Comparison of ENCODE assay signal across 25 mouse cellular contexts in the genomic region with DNA sequence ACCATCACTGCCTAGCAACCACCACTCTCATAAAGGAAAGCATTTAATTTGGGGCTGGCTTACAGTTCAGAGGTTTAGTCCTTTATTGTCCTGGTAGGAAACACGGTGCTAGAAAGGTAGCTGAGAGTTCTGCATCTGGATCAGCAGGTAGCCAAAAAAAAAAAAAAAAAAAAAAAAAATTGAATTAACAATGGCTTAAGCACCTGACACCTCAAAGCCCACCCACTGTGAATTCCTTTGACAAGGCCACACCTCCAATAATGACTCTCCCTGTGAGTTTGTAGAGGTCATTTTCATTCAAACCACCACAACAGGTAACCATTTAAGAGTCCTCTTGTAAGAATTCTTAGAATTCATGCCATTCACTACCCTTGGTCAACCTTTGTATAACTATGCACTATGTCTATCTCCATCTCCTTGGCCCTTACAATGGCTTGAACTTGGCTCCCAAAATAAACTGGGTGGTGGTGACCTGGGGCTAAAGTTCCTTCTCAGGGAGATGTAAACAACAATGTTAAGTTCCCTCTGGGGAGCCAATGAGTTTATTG. TPM values are rescaled to one million over a fixed set of nuclear protein-coding genes. Genes with fewer than 3 reads are reported as not detected.
DNase-seq lines count a peak whose midpoint lies in the region; ATAC-seq and TF ChIP-seq lines count a peak whose summit lies in the region.
"Had no signal": no experiment of that assay in that cellular context is flagged by ENCODE, and none has a peak within 500 bp of the region (broad histone marks: within the 10 kb centered on the region; RNA-seq: fewer than 3 reads in every experiment).

No protein-coding gene starts in this region.

- no peak for TF ChIP-seq EP300 in ES-Bruce4 (IDR thresholded peaks at IDR 0.05; ENCODE audit: insufficient read depth, low read depth, low read length)

- H3K36me3 ChIP-seq in ES-Bruce4 (ENCODE audit: control insufficient read depth, insufficient read depth, low read length, poor library complexity, severe bottlenecking) = no peaks in the 10 kb centered on the region
- peaks cover 36% of the 10 kb centered on the region for H3K36me3 ChIP-seq in hindbrain, embryonic 13.5 days
- peaks cover 36% of the 10 kb centered on the region for H3K36me3 ChIP-seq in forebrain, embryonic 10.5 days (replicated peaks)

- H3K27ac ChIP-seq in ES-Bruce4 (ENCODE audit: insufficient read depth, low read length) = peak overlapping the region; percentile 92
- no peak overlapping the region for H3K27ac ChIP-seq in hindbrain, embryonic 13.5 days
- no peak overlapping the region for H3K27ac ChIP-seq in forebrain, embryonic 10.5 days
- H3K27ac ChIP-seq: embryonic facial prominence, embryonic 13.5 days; embryonic facial prominence, embryonic 15.5 days; forebrain, embryonic 13.5 days; forebrain, embryonic 15.5 days had no signal

- H3K4me3 ChIP-seq in ES-Bruce4 (ENCODE audit: low read depth, low read length) = no peak overlapping the region
- H3K4me3 ChIP-seq in hindbrain, embryonic 13.5 days = no peak overlapping the region
- H3K4me3 ChIP-seq in forebrain, embryonic 10.5 days = no peak overlapping the region
- H3K4me3 ChIP-seq: embryonic facial prominence, embryonic 13.5 days; embryonic facial prominence, embryonic 15.5 days; erythroblast, embryonic 14.5 days; forebrain, embryonic 13.5 days; forebrain, embryonic 15.5 days had no signal

- H3K4me2 ChIP-seq in hindbrain, embryonic 13.5 days = no peak overlapping the region
- H3K4me2 ChIP-seq: embryonic facial prominence, embryonic 13.5 days; embryonic facial prominence, embryonic 15.5 days; forebrain, embryonic 13.5 days; forebrain, embryonic 15.5 days had no signal

- no peak overlapping the region for H3K9ac ChIP-seq in ES-Bruce4 (ENCODE audit: low read depth, poor library complexity, severe bottlenecking)
- no peak overlapping the region for H3K9ac ChIP-seq in hindbrain, embryonic 13.5 days
- H3K9ac ChIP-seq: embryonic facial prominence, embryonic 13.5 days; embryonic facial prominence, embryonic 15.5 days; forebrain, embryonic 13.5 days; forebrain, embryonic 15.5 days; forebrain, postnatal 0 days had no signal

- WGBS in hindbrain, embryonic 13.5 days = 36% methylated on average over 1 of the region's 1 CpGs
- WGBS in forebrain, embryonic 10.5 days = 43% methylated on average over 1 of the region's 1 CpGs

- DNase-seq in ES-CJ7 (ENCODE audit: low read depth, low spot score) = peak; percentile 96
- DNase-seq in R1 (ENCODE audit: low read depth, low spot score) = peak; percentile 99
- peak; percentile 95 for DNase-seq in ZHBTc4 (ENCODE audit: low read depth, low spot score)
- no peak for DNase-seq in forebrain, embryonic 10.5 days (ENCODE audit: extremely low spot score, low spot score)
- no peak for DNase-seq in right cerebral cortex, postnatal 4 days
- DNase-seq: adrenal gland, adult 2 months; adrenal gland, postnatal 10 days; adrenal gland, postnatal 25 days; cerebellum, adult 11 months; cerebellum, adult 18-20 months; cerebellum, adult 8-10 months; cerebellum, adult 9-11 months; cerebellum, postnatal 14 days; cerebellum, postnatal 36 days; embryo, embryonic 11 days; forebrain, postnatal 0 days had no signal

- 0 out of 2 replicates have a peak, but pooled peaks cover 2% of the 10 kb centered on the region for H3K27me3 ChIP-seq in ES-Bruce4 (ENCODE audit: control insufficient read depth, insufficient read depth, low read length, poor library complexity, severe bottlenecking)
- no peaks in the 10 kb centered on the region for H3K27me3 ChIP-seq in hindbrain, embryonic 13.5 days
- H3K27me3 ChIP-seq in forebrain, embryonic 10.5 days (ENCODE audit: poor library complexity, severe bottlenecking) = no peaks in the 10 kb centered on the region
- H3K27me3 ChIP-seq: embryonic facial prominence, embryonic 13.5 days; embryonic facial prominence, embryonic 15.5 days; forebrain, embryonic 13.5 days; forebrain, embryonic 15.5 days; Patski had no signal

- TF ChIP-seq CTCF in ES-Bruce4 (IDR thresholded peaks at IDR 0.05; ENCODE audit: low read depth, low read length) = no peak

- H3K9me3 ChIP-seq in ES-Bruce4 (replicated peaks; ENCODE audit: control insufficient read depth, insufficient read depth, low read length, poor library complexity, severe bottlenecking) = 0 out of 2 replicates have a peak, but pooled peaks cover 2% of the 10 kb centered on the region
- no peaks in the 10 kb centered on the region for H3K9me3 ChIP-seq in hindbrain, embryonic 13.5 days
- no peaks in the 10 kb centered on the region for H3K9me3 ChIP-seq in forebrain, embryonic 10.5 days
- H3K9me3 ChIP-seq: embryonic facial prominence, embryonic 13.5 days; embryonic facial prominence, embryonic 15.5 days; forebrain, embryonic 13.5 days; forebrain, embryonic 15.5 days; G1E had no signal

- no peak for TF ChIP-seq POLR2A in ES-Bruce4 (IDR thresholded peaks at IDR 0.05; ENCODE audit: insufficient read depth, low read length)

- no peaks in the 10 kb centered on the region for H3K4me1 ChIP-seq in ES-Bruce4 (ENCODE audit: control insufficient read depth, insufficient read depth, low read length)
- H3K4me1 ChIP-seq in hindbrain, embryonic 13.5 days (replicated peaks) = peaks cover 16% of the 10 kb centered on the region
- peaks cover 16% of the 10 kb centered on the region for H3K4me1 ChIP-seq in forebrain, embryonic 10.5 days

- no peak for ATAC-seq in hindbrain, embryonic 13.5 days (ENCODE audit: low FRiP score)
- ATAC-seq: forebrain, embryonic 13.5 days; forebrain, embryonic 15.5 days; forebrain, postnatal 0 days; Patski had no signal

RNA-seq across cellular contexts. Expression of gene Ankle2, which starts 3.4 kb away (rescaled TPM):
- 52.3 and 58.4 TPM in 2 replicates for polyA plus RNA-seq in ES-Bruce4 (2011; ENCODE audit: insufficient read depth, insufficient read length, low read depth, missing spikeins)
- polyA plus RNA-seq in hindbrain, embryonic 13.5 days (2015; fragmentation: Nextera tagmentation; extraction: Ambion mirVana) = 22.8 and 23.8 TPM in 2 replicates
- 28.5 and 30.2 TPM in 2 replicates for polyA plus RNA-seq in forebrain, embryonic 10.5 days (2016; fragmentation: Nextera tagmentation; extraction: Ambion mirVana)

RNA-seq across cellular contexts. Expression of gene Pgam5, which starts 42.3 kb away (rescaled TPM):
- 63.4 and 66.7 TPM in 2 replicates for polyA plus RNA-seq in ES-Bruce4 (2011; ENCODE audit: insufficient read depth, insufficient read length, low read depth, missing spikeins)
- 89.4 and 93.9 TPM in 2 replicates for polyA plus RNA-seq in hindbrain, embryonic 13.5 days (2015; fragmentation: Nextera tagmentation; extraction: Ambion mirVana)
- polyA plus RNA-seq in forebrain, embryonic 10.5 days (2016; fragmentation: Nextera tagmentation; extraction: Ambion mirVana) = 102 and 105 TPM in 2 replicates

RNA-seq across cellular contexts. Expression of gene Golga3, which starts 50.9 kb away (rescaled TPM):
- 22.7 and 27.7 TPM in 2 replicates for polyA plus RNA-seq in ES-Bruce4 (2011; ENCODE audit: insufficient read depth, insufficient read length, low read depth, missing spikeins)
- polyA plus RNA-seq in hindbrain, embryonic 13.5 days (2015; fragmentation: Nextera tagmentation; extraction: Ambion mirVana) = 22.1 and 22.9 TPM in 2 replicates
- polyA plus RNA-seq in forebrain, embryonic 10.5 days (2016; fragmentation: Nextera tagmentation; extraction: Ambion mirVana) = 18.2 and 19.3 TPM in 2 replicates

RNA-seq across cellular contexts. Expression of gene Pxmp2, which starts 58.6 kb away (rescaled TPM):
- 10.5 and 14.5 TPM in 2 replicates for polyA plus RNA-seq in ES-Bruce4 (2011; ENCODE audit: insufficient read depth, insufficient read length, low read depth, missing spikeins)
- polyA plus RNA-seq in hindbrain, embryonic 13.5 days (2015; fragmentation: Nextera tagmentation; extraction: Ambion mirVana) = 9.8 and 10.5 TPM in 2 replicates
- polyA plus RNA-seq in forebrain, embryonic 10.5 days (2016; fragmentation: Nextera tagmentation; extraction: Ambion mirVana) = 15.3 and 15.6 TPM in 2 replicates

RNA-seq across cellular contexts. Expression of gene Pole, which starts 58.7 kb away (rescaled TPM):
- 80.9 and 81.8 TPM in 2 replicates for polyA plus RNA-seq in ES-Bruce4 (2011; ENCODE audit: insufficient read depth, insufficient read length, low read depth, missing spikeins)
- polyA plus RNA-seq in hindbrain, embryonic 13.5 days (2015; fragmentation: Nextera tagmentation; extraction: Ambion mirVana) = 8.2 and 9.1 TPM in 2 replicates
- polyA plus RNA-seq in forebrain, embryonic 10.5 days (2016; fragmentation: Nextera tagmentation; extraction: Ambion mirVana) = 52.2 and 60.3 TPM in 2 replicates

Comparison
In these comparisons a context has a peak if more than half of its experiments do, and no peak if none do; other contexts are left out.
1. DNase-seq: peak in ES-CJ7 (single experiment), R1 (single experiment) and ZHBTc4 (single experiment); none in forebrain, embryonic 10.5 days (single experiment) and right cerebral cortex, postnatal 4 days (single experiment).